Mouse (Mus musculus) ES-E14 (cell line): ENCODE results near the gene Astn2. TPM values are rescaled to one million over a fixed set of nuclear protein-coding genes. Genes with fewer than 3 reads are reported as not detected.

Experiments
- DNase-seq: peaks from one replicate; pipeline ENCODE4 v3.0.0-alpha.2; 2013; ENCODE audit warnings: low read depth, low spot score
- H3K27ac ChIP-seq: 2 replicates; pipeline ENCODE4 v1.5.1; 2012; ENCODE audit warnings: low read depth, mild to moderate bottlenecking, low read length, moderate library complexity, mixed read lengths; ENCODE audit not compliant: poor library complexity, insufficient read depth, severe bottlenecking
- H3K36me3 ChIP-seq: 2 replicates; pipeline ENCODE4 v1.6.1; 2012; ENCODE audit warnings: mild to moderate bottlenecking, low read length, moderate library complexity, mixed read lengths; ENCODE audit not compliant: control insufficient read depth, poor library complexity, insufficient read depth, severe bottlenecking
- H3K4me1 ChIP-seq, 2 experiments: fragments of 150-350 bp in 1 of 2; sonication (generic) in 1 of 2; 2 replicates each; pipeline ENCODE4 v1.6.1; 2012; ENCODE audit warnings: low read length in 2 of 2, mild to moderate bottlenecking in 1 of 2, mixed read lengths in 1 of 2; ENCODE audit not compliant: control insufficient read depth in 2 of 2, insufficient read depth in 2 of 2, poor library complexity in 1 of 2
- H3K4me3 ChIP-seq, 2 experiments: fragments of 150-350 bp in 1 of 2; sonication (generic) in 1 of 2; 2 replicates each; pipeline ENCODE4 v1.5.1; 2012; ENCODE audit warnings: low read length in 2 of 2, low read depth in 1 of 2, mild to moderate bottlenecking in 1 of 2, mixed read lengths in 1 of 2; ENCODE audit not compliant: insufficient read depth in 1 of 2, poor library complexity in 1 of 2, severe bottlenecking in 1 of 2
- H3K9ac ChIP-seq: 2 replicates; pipeline ENCODE4 v1.6.1; 2012; ENCODE audit warnings: low read depth, mild to moderate bottlenecking, low read length, mixed read lengths; ENCODE audit not compliant: poor library complexity, insufficient read depth, severe bottlenecking
- H3K9me3 ChIP-seq: fragments of 150-350 bp; sonication (generic); 2 replicates; pipeline ENCODE4 v1.6.1; 2012; ENCODE audit warnings: low read depth, mild to moderate bottlenecking, low read length; ENCODE audit not compliant: control insufficient read depth, insufficient read depth
- CHD2 ChIP-seq: IDR thresholded peaks from 2 replicates; pipeline ENCODE4 v1.6.1; 2014; ENCODE audit warnings: mild to moderate bottlenecking, low read depth, low read length, inconsistent platforms
- HCFC1 ChIP-seq: IDR thresholded peaks from 2 replicates; pipeline ENCODE4 v1.6.1; 2012; ENCODE audit warnings: low read length, inconsistent platforms, borderline replicate concordance; ENCODE audit not compliant: insufficient read depth
- MAFK ChIP-seq: IDR thresholded peaks from 2 replicates; pipeline ENCODE4 v1.6.1; 2014; ENCODE audit warnings: mild to moderate bottlenecking, low read depth, low read length, inconsistent platforms; ENCODE audit not compliant: insufficient read depth
- ZC3H11A ChIP-seq: IDR thresholded peaks from 2 replicates; pipeline ENCODE4 v1.6.1; 2012; ENCODE audit warnings: low read depth, mild to moderate bottlenecking, inconsistent platforms, low read length, borderline replicate concordance
- ZNF384 ChIP-seq: IDR thresholded peaks from 2 replicates; pipeline ENCODE4 v1.6.1; 2012; ENCODE audit warnings: low read depth, low read length, inconsistent platforms
- in situ Hi-C, 2 experiments: fragments of 600-800 bp; cut with MboI; formaldehyde crosslinking; loops; one replicate each; pipeline ENCODE4 v1.15.1; 2025; ENCODE audit warnings: low sequenced_read_pairs in 2 of 2, inconsistent platforms in 1 of 2; ENCODE audit not compliant: unreplicated experiment in 2 of 2
- total RNA-seq: library from RNA; depleted of rRNA; stranded (reverse); fragments of 300-350 nt; gene quantifications from 2 replicates; pipeline ENCODE4 v1.2.3, GENCODE M21; 2012

Gene Astn2
- total RNA-seq, 1 experiment = 0.04 TPM

- no peaks in the 10 kb centered on the region for H3K36me3 ChIP-seq
- H3K4me1 ChIP-seq = no peaks in the 10 kb centered on the region
- in situ Hi-C loops = no loop called here
- no peaks in the 10 kb centered on the region for H3K9me3 ChIP-seq
- no peak overlapping the region for H3K9ac ChIP-seq
- DNase-seq = no peak
- TF ChIP-seq MAFK (no peak), ZNF384 (no peak), CHD2 (no peak), HCFC1 (no peak), ZC3H11A (no peak)
- H3K27ac ChIP-seq = no peak overlapping the region
- no peak overlapping the region for H3K4me3 ChIP-seq
Observed at GRCm38 (mm10) chr4:65958369-65959187, 445.8 kb downstream of the Astn2 start.

- Histone ChIP-seq H3K4me3 (no peak overlapping the region), H3K4me1 (no peaks in the 10 kb centered on the region), H3K9ac (no peak overlapping the region), H3K27ac (no peak overlapping the region), H3K9me3 (no peaks in the 10 kb centered on the region), H3K36me3 (no peaks in the 10 kb centered on the region)
- in situ Hi-C loops = no loop called here
- DNase-seq = no peak
- TF ChIP-seq ZNF384 (no peak), ZC3H11A (no peak), CHD2 (no peak), MAFK (no peak), HCFC1 (no peak)
Observed at GRCm38 (mm10) chr4:65951918-65952317, 452.5 kb downstream of the Astn2 start.

- no peak for DNase-seq
- H3K9ac ChIP-seq = no peak overlapping the region
- H3K27ac ChIP-seq = no peak overlapping the region
- H3K4me3 ChIP-seq = no peak overlapping the region
- TF ChIP-seq ZC3H11A (no peak), MAFK (no peak), CHD2 (no peak), HCFC1 (no peak), ZNF384 (no peak)
- H3K36me3 ChIP-seq = no peaks in the 10 kb centered on the region
- no peaks in the 10 kb centered on the region for H3K9me3 ChIP-seq
- H3K4me1 ChIP-seq = no peaks in the 10 kb centered on the region
- in situ Hi-C loops = no loop called here
Observed at GRCm38 (mm10) chr4:65947141-65947649, 457.2 kb downstream of the Astn2 start.

GRCm38 (mm10) chr4:65946021-65946420 lies 458.4 kb downstream of the Astn2 start:
- DNase-seq = no peak
- Histone ChIP-seq H3K9me3 (no peaks in the 10 kb centered on the region), H3K4me3 (no peak overlapping the region), H3K9ac (no peak overlapping the region), H3K27ac (no peak overlapping the region), H3K36me3 (no peaks in the 10 kb centered on the region), H3K4me1 (no peaks in the 10 kb centered on the region)
- in situ Hi-C loops = no loop called here
- TF ChIP-seq MAFK (no peak), CHD2 (no peak), ZNF384 (no peak), HCFC1 (no peak), ZC3H11A (no peak)

GRCm38 (mm10) chr4:65930901-65931300 lies 473.5 kb downstream of the Astn2 start:
- Histone ChIP-seq H3K9me3 (no peaks in the 10 kb centered on the region), H3K36me3 (no peaks in the 10 kb centered on the region)
- DNase-seq = no peak

More at GRCm38 (mm10) chr4:65930901-65931300, 473.5 kb downstream of the Astn2 start:
- no peak overlapping the region for H3K9ac ChIP-seq
- no peaks in the 10 kb centered on the region for H3K4me1 ChIP-seq
- no peak for TF ChIP-seq CHD2
- no peak for TF ChIP-seq ZNF384
- TF ChIP-seq MAFK = no peak
- in situ Hi-C loops = no loop called here
- H3K4me3 ChIP-seq = no peak overlapping the region
- no peak overlapping the region for H3K27ac ChIP-seq
